Mouse (Mus musculus): ENCODE results near the gene Gm9918. TPM values are rescaled to one million over a fixed set of nuclear protein-coding genes. Genes with fewer than 3 reads are reported as not detected.
A peak's percentile ranks its signal among the peaks of the same experiment; 100 is the strongest.

The Gm9918 gene
- polyA plus RNA-seq, 1 experiment from 2014 or later, result 0.09 TPM

- Histone ChIP-seq H3K27ac (no peak overlapping the region), H3K9me3 (replicated peaks) (no peaks in the 10 kb centered on the region), H3K4me1 (peaks cover 30% of the 10 kb centered on the region), H3K27me3 (peaks cover 62% of the 10 kb centered on the region), H3K4me3 (no peak overlapping the region), H3K36me3 (ENCODE audit: poor library complexity, severe bottlenecking) (no peaks in the 10 kb centered on the region), H3K9ac (0 out of 2 replicates have a peak overlapping the region, but pooled peaks have one; percentile 14), H3K4me2 (no peak overlapping the region)
- WGBS, result 16% methylated on average over 11 of the region's 11 CpGs
- ATAC-seq, result no peak
These were observed 11.6 kb upstream of the Gm9918 start for GRCm38 (mm10) chr15:102258581-102259253.

DNA sequence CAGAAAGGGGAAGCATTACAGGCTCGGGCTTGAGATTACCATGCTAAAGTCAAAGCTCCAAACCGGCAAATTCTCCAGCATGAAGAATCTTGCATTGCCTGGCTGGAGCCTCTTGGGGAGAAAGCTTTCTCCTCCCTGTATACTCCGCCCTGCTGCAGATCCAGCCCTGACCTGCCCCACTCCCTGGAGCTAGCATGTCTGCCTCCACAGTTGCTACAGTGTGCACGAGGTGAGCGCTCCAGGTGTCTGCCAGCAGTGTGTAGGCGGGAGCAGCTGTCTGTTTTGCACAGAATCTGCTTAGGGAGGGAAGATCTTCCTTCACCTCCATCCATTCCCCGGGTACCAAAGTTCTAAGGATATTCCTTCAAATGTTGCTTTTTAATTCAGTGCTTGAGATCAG, 7.8 kb upstream of the Gm9918 start:
- WGBS, result 51% methylated on average over 7 of the region's 7 CpGs
- no peak overlapping the region for H3K4me2 ChIP-seq
- no peak overlapping the region for H3K9ac ChIP-seq
- H3K27me3 ChIP-seq, result peaks cover 29% of the 10 kb centered on the region
- no peak overlapping the region for H3K27ac ChIP-seq
- H3K4me1 ChIP-seq, result peaks cover 15% of the 10 kb centered on the region
- no peak for ATAC-seq
- H3K36me3 ChIP-seq (ENCODE audit: poor library complexity, severe bottlenecking), result no peaks in the 10 kb centered on the region
- H3K4me3 ChIP-seq, result no peak overlapping the region
- H3K9me3 ChIP-seq (replicated peaks), result no peaks in the 10 kb centered on the region

DNA sequence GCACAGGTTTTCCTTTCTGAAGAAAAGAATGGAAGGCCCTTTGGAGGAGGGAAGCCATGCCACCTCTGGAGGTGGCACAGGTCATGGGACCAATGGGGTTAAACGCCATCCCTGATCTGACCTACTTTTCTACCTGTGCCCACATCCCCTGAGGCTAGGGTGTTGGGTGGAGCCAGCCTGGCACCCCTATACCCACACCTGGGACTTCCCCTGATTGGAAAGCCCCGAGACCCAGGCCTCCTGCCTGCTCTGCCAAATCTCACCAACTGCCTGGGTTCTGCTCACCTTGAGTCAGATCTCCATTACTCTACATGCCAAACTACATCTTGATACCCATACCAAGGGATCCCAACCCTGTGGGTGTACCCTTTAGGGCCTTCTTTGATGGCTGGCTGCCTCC, 7.3 kb upstream of the Gm9918 start:
- Histone ChIP-seq H3K9me3 (replicated peaks) (no peaks in the 10 kb centered on the region), H3K27ac (no peak overlapping the region), H3K36me3 (ENCODE audit: poor library complexity, severe bottlenecking) (no peaks in the 10 kb centered on the region), H3K4me3 (no peak overlapping the region), H3K4me1 (peaks cover 10% of the 10 kb centered on the region), H3K9ac (no peak overlapping the region), H3K27me3 (peaks cover 25% of the 10 kb centered on the region), H3K4me2 (no peak overlapping the region)
- no peak for ATAC-seq
- 76% methylated on average over 2 of the region's 2 CpGs for WGBS

GRCm38 (mm10) chr15:102265548-102265947, 4.8 kb upstream of the Gm9918 start:
- no peak for ATAC-seq
- H3K4me1 ChIP-seq, result peaks cover under 1% of the 10 kb centered on the region; the same call in 1 of the 2 replicates
- WGBS, result 92% methylated on average over 5 of the region's 5 CpGs
- no peaks in the 10 kb centered on the region for H3K36me3 ChIP-seq (ENCODE audit: poor library complexity, severe bottlenecking)
- no peak overlapping the region for H3K9ac ChIP-seq
- no peaks in the 10 kb centered on the region for H3K9me3 ChIP-seq (replicated peaks)
- H3K27ac ChIP-seq, result no peak overlapping the region
- no peak overlapping the region for H3K4me3 ChIP-seq
- H3K27me3 ChIP-seq, result peaks cover 28% of the 10 kb centered on the region
- H3K4me2 ChIP-seq, result no peak overlapping the region

- Histone ChIP-seq H3K4me2 (no peak overlapping the region), H3K9me3 (replicated peaks) (no peaks in the 10 kb centered on the region), H3K27me3 (peaks cover 25% of the 10 kb centered on the region), H3K4me3 (no peak overlapping the region), H3K36me3 (ENCODE audit: poor library complexity, severe bottlenecking) (no peaks in the 10 kb centered on the region), H3K27ac (no peak overlapping the region), H3K4me1 (peaks cover 6% of the 10 kb centered on the region; the same call in 1 of the 2 replicates), H3K9ac (no peak overlapping the region)
- no peak for ATAC-seq
- WGBS, result 32% methylated on average over 3 of the region's 3 CpGs
These were observed 1.1 kb downstream of the Gm9918 start for GRCm38 (mm10) chr15:102271441-102271840.

DNA sequence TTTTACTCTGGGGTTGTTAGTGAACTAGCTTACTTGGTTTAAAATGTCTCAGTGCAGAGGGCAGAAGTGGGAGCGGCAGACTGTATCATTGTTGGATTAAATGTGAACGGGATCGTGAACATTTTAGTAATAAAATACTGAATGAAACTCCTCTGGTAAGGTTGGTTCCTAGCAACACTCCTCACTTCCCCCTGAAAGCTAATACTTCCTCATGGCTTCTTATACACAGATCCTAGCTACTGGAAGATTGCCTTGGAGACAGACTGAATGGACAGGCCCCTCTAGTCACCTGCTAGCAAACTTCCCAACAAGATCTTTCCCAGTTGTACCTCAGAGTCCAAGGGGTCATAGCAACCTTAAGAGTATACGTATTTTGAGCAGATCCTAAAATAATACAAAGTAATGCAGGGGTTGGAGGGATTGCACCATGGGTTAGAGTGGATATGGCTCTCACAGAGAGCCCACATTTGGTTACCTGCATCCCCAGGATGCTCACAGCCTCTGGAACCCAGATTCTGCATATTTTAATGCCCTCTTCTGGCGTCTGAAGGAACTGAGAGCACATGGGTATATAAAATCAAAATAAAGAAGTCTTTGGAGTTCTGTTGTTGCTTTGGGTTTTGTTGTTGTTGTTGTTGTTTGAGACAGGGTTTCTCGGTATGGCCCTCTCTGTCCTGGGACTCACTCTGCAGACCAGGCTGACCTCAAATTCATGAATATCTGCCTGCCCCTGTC, 3.8 kb downstream of the Gm9918 start:
- no peak overlapping the region for H3K4me3 ChIP-seq
- H3K27me3 ChIP-seq, result peaks cover 25% of the 10 kb centered on the region
- no peak overlapping the region for H3K27ac ChIP-seq
- H3K4me1 ChIP-seq, result peaks cover 10% of the 10 kb centered on the region
- no peak for ATAC-seq
- no peaks in the 10 kb centered on the region for H3K9me3 ChIP-seq (replicated peaks)
- H3K9ac ChIP-seq, result no peak overlapping the region
- WGBS, result 74% methylated on average over 6 of the region's 6 CpGs
- no peaks in the 10 kb centered on the region for H3K36me3 ChIP-seq (ENCODE audit: poor library complexity, severe bottlenecking)
- H3K4me2 ChIP-seq, result no peak overlapping the region

DNA sequence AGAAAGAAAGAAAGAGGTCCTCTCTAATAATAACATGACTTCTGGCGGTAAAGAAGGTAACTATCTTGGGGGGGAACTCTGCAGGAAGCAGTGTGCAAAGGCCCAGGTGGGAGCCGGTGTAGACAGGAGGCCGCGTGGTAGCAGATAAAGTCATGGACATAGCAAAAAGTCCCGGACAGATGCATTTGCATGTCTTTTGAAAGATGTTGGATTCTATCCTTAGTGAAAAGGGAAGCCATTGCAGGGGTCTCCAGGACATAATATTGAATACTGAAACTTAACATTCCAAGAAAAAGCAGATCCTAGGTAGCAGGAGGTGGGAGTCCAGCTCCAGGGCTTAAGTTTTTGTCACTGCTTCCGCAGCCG, 8.3 kb downstream of the Gm9918 start:
- H3K4me3 ChIP-seq, result peak overlapping the region; percentile 66
- 39% methylated on average over 7 of the region's 7 CpGs for WGBS
- H3K27me3 ChIP-seq, result no peaks in the 10 kb centered on the region
- peak overlapping the region; percentile 66 for H3K27ac ChIP-seq
- H3K4me2 ChIP-seq, result peak overlapping the region; percentile 97
- ATAC-seq, result 0 out of 2 replicates have a peak, but pooled peaks have one; percentile 1
- peaks cover 15% of the 10 kb centered on the region for H3K4me1 ChIP-seq
- H3K9me3 ChIP-seq (replicated peaks), result no peaks in the 10 kb centered on the region
- peak overlapping the region; percentile 76 for H3K9ac ChIP-seq
- H3K36me3 ChIP-seq (ENCODE audit: poor library complexity, severe bottlenecking), result peaks cover 24% of the 10 kb centered on the region

DNA sequence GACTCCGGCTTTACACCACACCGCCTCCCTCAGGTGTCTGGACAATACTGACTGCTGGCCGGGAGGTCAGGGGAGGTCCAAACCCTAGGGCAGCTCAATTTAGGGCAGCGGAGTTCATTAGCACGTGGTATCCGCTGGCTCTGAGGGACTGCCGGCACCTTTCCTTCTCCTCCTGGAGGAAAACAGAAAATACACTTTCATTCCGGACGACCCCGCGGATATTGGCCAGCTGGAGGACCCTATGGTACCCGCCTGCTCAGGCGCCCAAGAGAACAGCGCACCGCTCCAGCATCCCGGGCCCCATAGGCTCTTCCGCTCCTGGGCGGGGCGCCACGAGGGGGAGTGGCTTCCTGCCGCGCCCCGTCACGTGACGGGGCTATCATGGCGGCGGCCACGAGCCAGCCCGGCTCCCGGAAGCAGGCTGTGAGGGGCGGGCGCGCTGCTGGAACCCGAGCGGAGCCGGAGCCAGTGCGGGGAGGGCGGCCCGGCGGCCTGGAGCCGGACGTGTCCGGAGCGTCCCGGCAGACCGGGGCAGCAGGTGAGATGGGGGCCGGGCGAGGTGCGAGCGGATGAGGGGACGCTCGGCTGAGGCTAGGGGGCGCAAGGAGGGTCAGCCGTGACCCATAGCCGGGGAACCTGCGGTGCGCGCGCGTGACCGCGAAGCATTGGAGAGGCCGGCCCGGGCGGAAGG, 8.9 kb downstream of the Gm9918 start, which contains the start of gene Mfsd5:
Gene Mfsd5 (plus strand): TSS at position 363 of the 691 bp plus-strand sequence.
- H3K4me2 ChIP-seq, result peak within 1 kb of the TSS; percentile 97
- peaks cover 24% of the 10 kb centered on the region for H3K36me3 ChIP-seq (ENCODE audit: poor library complexity, severe bottlenecking)
- no peaks in the 10 kb centered on the region for H3K27me3 ChIP-seq
- H3K9ac ChIP-seq, result peak within 1 kb of the TSS; percentile 76
- peak within 1 kb of the TSS; percentile 66 for H3K27ac ChIP-seq
- WGBS, result under 1% methylated on average over 65 of the region's 65 CpGs
- H3K4me3 ChIP-seq, result peak within 1 kb of the TSS; percentile 66
- peak; percentile 97 for ATAC-seq
- H3K4me1 ChIP-seq, result peaks cover 15% of the 10 kb centered on the region
- no peaks in the 10 kb centered on the region for H3K9me3 ChIP-seq (replicated peaks)

- peak overlapping the region; percentile 66 for H3K4me3 ChIP-seq
- H3K27ac ChIP-seq, result peak overlapping the region; percentile 63
- peak overlapping the region; percentile 97 for H3K4me2 ChIP-seq
- 32% methylated on average over 13 of the region's 13 CpGs for WGBS
- H3K9ac ChIP-seq, result peak overlapping the region; percentile 76
- no peaks in the 10 kb centered on the region for H3K9me3 ChIP-seq (replicated peaks)
- peaks cover 24% of the 10 kb centered on the region for H3K36me3 ChIP-seq (ENCODE audit: poor library complexity, severe bottlenecking)
- no peaks in the 10 kb centered on the region for H3K27me3 ChIP-seq
- peaks cover 15% of the 10 kb centered on the region for H3K4me1 ChIP-seq
- peak; percentile 37 for ATAC-seq
These were observed 9.6 kb downstream of the Gm9918 start for GRCm38 (mm10) chr15:102279783-102280520.

DNA sequence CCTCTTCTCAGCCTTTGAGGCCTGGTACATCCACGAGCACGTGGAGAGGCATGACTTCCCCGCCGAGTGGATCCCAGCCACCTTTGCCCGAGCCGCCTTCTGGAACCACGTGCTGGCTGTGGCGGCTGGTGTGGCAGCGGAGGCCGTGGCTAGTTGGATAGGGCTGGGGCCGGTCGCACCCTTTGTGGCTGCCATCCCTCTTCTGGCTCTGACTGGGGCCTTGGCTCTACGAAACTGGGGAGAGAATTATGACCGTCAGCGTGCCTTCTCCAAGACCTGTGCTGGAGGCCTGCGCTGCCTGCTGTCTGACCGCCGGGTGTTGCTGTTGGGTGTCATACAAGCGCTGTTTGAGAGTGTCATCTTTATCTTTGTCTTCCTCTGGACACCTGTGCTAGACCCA, 10.3 kb downstream of the Gm9918 start:
- Histone ChIP-seq H3K4me2 (peak overlapping the region; percentile 97), H3K4me3 (peak overlapping the region; percentile 66), H3K27ac (no peak overlapping the region), H3K9me3 (replicated peaks) (no peaks in the 10 kb centered on the region), H3K27me3 (no peaks in the 10 kb centered on the region), H3K9ac (peak overlapping the region; percentile 76; the same call in 1 of the 2 replicates), H3K4me1 (peaks cover 15% of the 10 kb centered on the region), H3K36me3 (ENCODE audit: poor library complexity, severe bottlenecking) (peaks cover 24% of the 10 kb centered on the region)
- WGBS, result 92% methylated on average over 19 of the region's 19 CpGs
- no peak for ATAC-seq

DNA sequence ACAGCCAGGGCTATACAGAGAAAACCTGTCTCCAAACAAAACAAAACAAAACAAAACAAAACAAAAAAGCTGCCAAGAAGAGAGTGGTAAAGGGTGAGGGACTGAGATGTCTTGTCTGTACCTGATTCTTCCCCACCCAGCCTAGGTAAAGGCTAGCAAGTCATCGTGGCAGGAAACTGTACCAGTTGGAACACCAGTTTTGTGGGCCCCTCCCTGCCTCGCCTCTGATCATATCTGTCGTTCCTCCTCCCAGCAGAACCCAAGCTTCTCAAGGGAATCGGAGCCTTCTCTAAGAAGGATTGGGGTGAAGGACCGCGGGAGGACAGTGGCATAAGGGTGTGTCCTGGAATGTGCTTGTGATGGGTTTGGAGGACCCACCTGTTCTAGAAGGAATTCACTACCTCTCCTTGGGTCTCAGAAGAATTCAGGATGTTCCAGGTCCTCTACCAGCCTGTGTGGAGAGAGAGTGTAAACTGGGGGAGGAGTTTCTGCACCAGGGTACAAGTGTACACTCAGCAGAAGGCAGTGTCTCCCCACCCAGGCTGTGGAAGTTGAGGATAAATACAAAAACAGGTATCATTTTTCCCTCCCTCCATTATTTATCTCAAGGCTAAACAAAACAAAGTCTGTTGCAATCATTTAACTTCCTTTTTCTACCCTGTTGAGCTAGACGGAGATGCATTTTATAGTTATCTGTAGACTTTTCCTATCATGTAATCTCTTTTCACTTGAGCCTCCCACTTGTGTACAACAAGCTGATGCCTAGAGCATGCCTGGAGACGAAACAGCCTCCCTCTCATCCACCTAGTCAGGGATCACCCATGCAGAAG, 12.3 kb downstream of the Gm9918 start:
- Histone ChIP-seq H3K27me3 (no peaks in the 10 kb centered on the region), H3K9ac (no peak overlapping the region), H3K4me1 (peaks cover 15% of the 10 kb centered on the region), H3K9me3 (replicated peaks) (no peaks in the 10 kb centered on the region), H3K4me3 (no peak overlapping the region), H3K4me2 (no peak overlapping the region), H3K36me3 (ENCODE audit: poor library complexity, severe bottlenecking) (peaks cover 24% of the 10 kb centered on the region), H3K27ac (no peak overlapping the region)
- WGBS, result 88% methylated on average over 8 of the region's 8 CpGs
- ATAC-seq, result no peak

All from forebrain, embryonic 13.5 days (tissue).